Mouse (Mus musculus) cerebellum, postnatal 14 days (tissue): ENCODE results near the gene Sval3.

ENCODE experiments used
- DNase-seq, 2 experiments: peaks; one replicate each; pipeline ENCODE4 v3.0.0; 2021; ENCODE audit warnings: mixed read lengths in 2 of 2

Gene Sval3

DNA sequence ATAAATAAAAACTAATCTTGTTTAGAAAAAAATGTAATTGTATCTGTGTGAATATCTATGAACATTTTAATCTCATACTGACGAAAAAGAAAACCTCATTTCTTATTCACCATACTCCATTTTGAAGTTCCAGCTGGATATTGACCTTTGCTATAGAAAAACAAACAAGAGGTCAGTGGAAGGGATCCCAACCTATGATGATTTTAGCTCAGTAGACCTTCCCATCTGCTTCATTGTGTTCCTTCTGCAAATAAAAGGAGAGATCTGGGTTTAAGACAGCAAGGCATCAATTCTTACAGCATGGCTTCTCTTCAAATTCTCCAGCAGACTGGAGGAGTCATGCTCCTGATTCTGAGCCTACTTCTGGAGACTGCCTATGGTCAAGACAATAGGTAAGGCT lies at the start of gene Sval3:
Sval3 (plus strand) TSS at position 301 of the 400 bp plus-strand sequence.
- DNase-seq = no peak

DNA sequence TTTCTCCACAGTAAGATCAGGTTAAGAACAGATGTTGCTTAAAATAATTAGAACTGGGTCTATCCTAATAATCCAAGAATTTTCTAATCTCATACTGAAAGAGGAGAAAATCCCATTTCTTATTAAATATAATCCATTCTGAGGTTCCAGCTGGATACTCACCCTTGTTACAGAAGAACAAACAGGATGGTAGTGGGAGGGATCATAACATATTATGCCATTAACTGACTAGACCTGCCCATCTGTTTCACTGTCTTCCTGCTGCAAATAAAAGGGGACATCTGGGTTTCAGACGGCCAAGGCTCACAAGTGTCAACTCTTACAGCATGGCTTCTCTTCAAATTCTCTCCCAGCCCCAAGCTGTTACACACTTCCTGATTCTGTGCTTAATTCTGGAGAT lies 16.6 kb upstream of the Sval3 start, which contains the start of gene Sval1:
Sval1 (plus strand) TSS at position 301 of the 400 bp plus-strand sequence.
- DNase-seq = no peak
